Mouse (Mus musculus) E14TG2a.4 (cell line): ENCODE results near the gene Psma7.

ENCODE experiments used
- H3K27me3 ChIP-seq: 2 replicates; pipeline ENCODE4 v1.6.1; 2014; ENCODE audit warnings: low read length, control low read depth; ENCODE audit not compliant: insufficient read depth
- H3K36me3 ChIP-seq: 2 replicates; pipeline ENCODE4 v1.6.1; 2014; ENCODE audit warnings: low read length, control low read depth; ENCODE audit not compliant: insufficient read depth
- H3K4me1 ChIP-seq: replicated peaks from 2 replicates; pipeline ENCODE4 v1.6.1; 2014; ENCODE audit warnings: low read depth, low read length, control low read depth
- H3K4me3 ChIP-seq: replicated peaks from 2 replicates; pipeline ENCODE4 v1.5.1; 2014; ENCODE audit warnings: mild to moderate bottlenecking, low read length
- H3K9me3 ChIP-seq: 2 replicates; pipeline ENCODE4 v1.6.1; 2014; ENCODE audit warnings: low read length, control low read depth
- CTCF ChIP-seq: conservative IDR thresholded peaks from 2 replicates; pipeline ENCODE4 v1.5.1; 2014; ENCODE audit warnings: low read length
- NANOG ChIP-seq: IDR thresholded peaks from 2 replicates; pipeline ENCODE4 v1.6.1; 2014; ENCODE audit warnings: borderline replicate concordance, low read length, mixed read lengths
- POU5F1 ChIP-seq: IDR thresholded peaks from 2 replicates; pipeline ENCODE4 v1.6.1; 2014; ENCODE audit warnings: low read length, borderline replicate concordance

Psma7 gene

GRCm38 (mm10) chr2:180047980-180048635 is 5.9 kb upstream of the Psma7 start:
- H3K9me3 ChIP-seq = no peaks in the 10 kb centered on the region
- TF ChIP-seq POU5F1 = no peak
- no peak for TF ChIP-seq NANOG
- no peak for TF ChIP-seq CTCF
- H3K36me3 ChIP-seq = peaks cover 8% of the 10 kb centered on the region
- H3K4me3 ChIP-seq = no peak overlapping the region
- peaks cover 40% of the 10 kb centered on the region for H3K4me1 ChIP-seq
- peaks cover 17% of the 10 kb centered on the region for H3K27me3 ChIP-seq

GRCm38 (mm10) chr2:180047580-180047979 is 5.3 kb upstream of the Psma7 start:
- peaks cover 3% of the 10 kb centered on the region for H3K36me3 ChIP-seq
- H3K9me3 ChIP-seq = no peaks in the 10 kb centered on the region
- H3K4me3 ChIP-seq = no peak overlapping the region
- H3K27me3 ChIP-seq = peaks cover 17% of the 10 kb centered on the region
- TF ChIP-seq CTCF (no peak), POU5F1 (no peak), NANOG (no peak)
- H3K4me1 ChIP-seq = peaks cover 39% of the 10 kb centered on the region

- no peak overlapping the region for H3K4me3 ChIP-seq
- peaks cover 8% of the 10 kb centered on the region; the same call in 1 of the 2 replicates for H3K36me3 ChIP-seq
- H3K27me3 ChIP-seq = peaks cover 17% of the 10 kb centered on the region
- H3K9me3 ChIP-seq = no peaks in the 10 kb centered on the region
- peaks cover 31% of the 10 kb centered on the region for H3K4me1 ChIP-seq
- TF ChIP-seq CTCF (peak; percentile 32; the same call in 1 of the 2 replicates), NANOG (no peak), POU5F1 (no peak)
These were observed 3.0 kb upstream of the Psma7 start for GRCm38 (mm10) chr2:180045283-180045682.

- H3K36me3 ChIP-seq = peaks cover 29% of the 10 kb centered on the region
- peaks cover 54% of the 10 kb centered on the region for H3K4me1 ChIP-seq
- H3K9me3 ChIP-seq = no peaks in the 10 kb centered on the region
- peaks cover 17% of the 10 kb centered on the region for H3K27me3 ChIP-seq
- H3K4me3 ChIP-seq = peak overlapping the region; percentile 99
- TF ChIP-seq CTCF (no peak), NANOG (no peak), POU5F1 (no peak)
These were observed 754 bp upstream of the Psma7 start for GRCm38 (mm10) chr2:180042858-180043515.

GRCm38 (mm10) chr2:180041577-180042255 is 517 bp downstream of the Psma7 start:
- TF ChIP-seq NANOG (no peak), POU5F1 (no peak), CTCF (no peak)
- Histone ChIP-seq H3K36me3 (peaks cover 42% of the 10 kb centered on the region), H3K4me3 (peak overlapping the region; percentile 99), H3K9me3 (no peaks in the 10 kb centered on the region), H3K27me3 (peaks cover 17% of the 10 kb centered on the region), H3K4me1 (peaks cover 66% of the 10 kb centered on the region)

- H3K27me3 ChIP-seq = peaks cover 17% of the 10 kb centered on the region
- peaks cover 71% of the 10 kb centered on the region for H3K4me1 ChIP-seq
- peak overlapping the region; percentile 99 for H3K4me3 ChIP-seq
These were observed 1.8 kb downstream of the Psma7 start for GRCm38 (mm10) chr2:180040406-180040805.

GRCm38 (mm10) chr2:180034753-180035152 is 7.5 kb downstream of the Psma7 start:
- H3K9me3 ChIP-seq = no peaks in the 10 kb centered on the region
- H3K36me3 ChIP-seq = peaks cover 100% of the 10 kb centered on the region
- peaks cover 84% of the 10 kb centered on the region for H3K4me1 ChIP-seq
- H3K4me3 ChIP-seq = no peak overlapping the region
- H3K27me3 ChIP-seq = no peaks in the 10 kb centered on the region
- no peak for TF ChIP-seq CTCF
- no peak for TF ChIP-seq NANOG
- TF ChIP-seq POU5F1 = no peak

More at GRCm38 (mm10) chr2:180040406-180040805, 1.8 kb downstream of the Psma7 start:
- peaks cover 55% of the 10 kb centered on the region for H3K36me3 ChIP-seq
- no peaks in the 10 kb centered on the region for H3K9me3 ChIP-seq
- TF ChIP-seq NANOG = no peak
- TF ChIP-seq POU5F1 = no peak
- TF ChIP-seq CTCF = no peak

- Histone ChIP-seq H3K36me3 (peaks cover 100% of the 10 kb centered on the region), H3K4me3 (0 out of 2 replicates have a peak overlapping the region, but pooled peaks have one; percentile 18), H3K9me3 (no peaks in the 10 kb centered on the region), H3K4me1 (peaks cover 81% of the 10 kb centered on the region), H3K27me3 (no peaks in the 10 kb centered on the region)
- no peak for TF ChIP-seq CTCF
These were observed 8.3 kb downstream of the Psma7 start for GRCm38 (mm10) chr2:180033956-180034355.
